Mouse (Mus musculus) effector memory CD4-positive, alpha-beta T cell, adult 7 months (primary cell): ENCODE results near the gene Ethe1. TPM values are rescaled to one million over a fixed set of nuclear protein-coding genes. Genes with fewer than 3 reads are reported as not detected.

ENCODE experiments used
- polyA plus RNA-seq: library from polyadenylated mRNA; unstranded; fragments of 100-300 nt; shearing (Covaris generic); gene quantifications from one replicate; pipeline ENCODE4 v1.2.1, GENCODE M21; 2017

The Ethe1 gene
- 13.6 TPM for polyA plus RNA-seq

DNA sequence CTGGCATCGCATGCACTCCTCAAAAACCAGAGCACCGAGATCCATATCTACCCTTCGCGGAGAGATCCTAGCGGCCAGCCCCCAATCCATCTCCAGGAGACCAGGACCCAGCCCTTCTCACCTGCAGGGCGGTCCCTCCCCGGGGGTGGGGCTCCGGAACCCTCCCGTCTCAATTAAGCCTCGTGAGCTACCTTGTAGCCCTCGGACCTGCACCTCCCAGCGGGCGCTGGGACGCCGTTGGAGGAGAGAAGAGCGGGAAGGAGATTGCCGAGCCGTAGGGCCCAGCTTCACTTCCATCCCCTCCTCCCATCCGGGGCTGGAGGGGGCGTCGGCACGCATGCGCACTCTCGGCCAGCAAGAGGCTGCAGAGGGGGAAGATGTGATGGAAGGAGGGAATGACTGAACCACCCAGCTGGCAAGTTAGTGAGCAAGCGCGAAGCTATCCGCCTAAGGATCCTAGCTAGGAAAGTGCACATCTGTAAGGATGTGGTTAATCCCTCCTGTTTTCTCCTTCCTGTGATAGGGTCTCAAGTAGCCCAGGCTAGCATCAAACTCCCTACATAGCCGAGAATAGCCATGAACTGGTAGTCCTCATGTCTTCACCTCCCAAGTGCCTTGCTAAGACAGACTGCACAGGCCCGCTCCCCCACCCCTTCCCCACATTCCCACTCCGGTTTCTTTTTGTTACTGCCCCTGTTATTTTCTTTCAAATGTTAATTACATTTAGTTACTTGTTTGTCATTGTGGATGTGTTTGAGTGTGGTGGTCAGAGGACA lies at the start of gene Ethe1, which contains the start of gene Zfp575:
Gene Ethe1 (plus strand): TSS at position 214 of the 776 bp plus-strand sequence.
Gene Zfp575 (minus strand): TSS at position 312 of the 776 bp plus-strand sequence.

DNA sequence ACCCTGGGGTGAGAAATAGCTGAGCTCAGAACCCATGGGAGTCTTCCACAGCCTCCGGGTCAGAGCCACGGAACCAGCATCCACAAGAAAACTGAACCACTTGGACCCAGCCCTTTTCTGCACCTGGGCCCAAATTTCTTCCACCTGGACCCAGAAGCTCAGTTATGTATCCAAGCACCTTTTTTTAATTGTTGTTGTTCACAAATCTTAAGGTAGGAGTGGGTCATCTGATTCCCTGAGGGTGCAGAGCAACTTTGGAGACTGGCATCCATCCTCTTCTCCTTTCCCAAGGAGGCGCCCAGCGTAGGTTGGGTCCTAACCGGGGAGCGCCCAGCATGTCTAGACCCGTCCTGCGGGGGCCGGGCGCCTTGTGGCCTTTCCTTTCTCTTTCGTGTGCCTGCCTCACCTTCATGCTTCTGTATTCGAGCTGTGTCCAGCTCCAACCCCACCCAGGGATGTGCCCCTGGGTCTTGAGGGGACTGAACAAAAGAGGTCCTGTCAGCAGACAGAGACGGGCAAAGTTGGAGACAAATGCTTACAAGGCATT lies 41.2 kb upstream of the Ethe1 start, which contains the start of the genes Pinlyp and Xrcc1:
Gene Pinlyp (minus strand): TSS at position 51 of the 547 bp plus-strand sequence.
Gene Xrcc1 (plus strand): TSS at position 222 of the 547 bp plus-strand sequence.

DNA sequence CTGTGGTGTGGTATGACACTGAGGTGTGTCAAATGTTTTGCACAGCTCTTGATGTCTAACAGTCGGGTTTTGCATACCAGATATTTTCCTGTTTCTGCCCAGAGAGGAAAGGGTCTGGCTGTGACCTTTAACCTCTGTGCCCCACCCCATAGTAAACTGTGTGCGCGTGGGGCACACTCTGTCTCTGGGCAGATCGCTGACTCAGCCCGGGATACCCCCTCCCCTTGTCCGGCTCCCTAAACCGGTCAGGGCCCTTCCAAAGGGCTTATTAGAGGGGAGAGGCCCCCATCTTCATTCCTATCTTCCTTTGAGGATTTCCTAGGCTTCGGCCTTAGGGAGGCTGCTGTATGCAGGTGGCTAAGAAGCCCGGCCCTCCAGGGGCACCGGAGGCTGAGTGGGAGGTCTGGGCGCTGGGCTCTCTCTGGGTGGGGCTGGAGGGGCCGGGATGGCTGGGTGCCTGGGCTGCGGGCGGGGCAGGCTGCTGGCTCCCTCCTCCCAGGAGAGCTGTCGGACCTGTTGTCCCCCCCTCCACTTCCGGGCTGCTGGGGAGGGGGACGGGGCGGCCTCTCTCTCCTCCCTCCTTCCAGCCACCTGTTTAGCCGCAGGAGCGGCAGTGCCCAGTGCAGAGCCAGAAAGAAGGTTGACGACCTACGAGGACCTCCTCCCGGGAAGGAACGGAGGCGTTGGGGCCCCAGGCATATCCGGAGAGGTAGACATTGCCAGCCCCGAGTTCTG lies 23.0 kb downstream of the Ethe1 start, which contains the start of gene Phldb3:
Gene Phldb3 (plus strand): TSS at position 620 of the 735 bp plus-strand sequence.

DNA sequence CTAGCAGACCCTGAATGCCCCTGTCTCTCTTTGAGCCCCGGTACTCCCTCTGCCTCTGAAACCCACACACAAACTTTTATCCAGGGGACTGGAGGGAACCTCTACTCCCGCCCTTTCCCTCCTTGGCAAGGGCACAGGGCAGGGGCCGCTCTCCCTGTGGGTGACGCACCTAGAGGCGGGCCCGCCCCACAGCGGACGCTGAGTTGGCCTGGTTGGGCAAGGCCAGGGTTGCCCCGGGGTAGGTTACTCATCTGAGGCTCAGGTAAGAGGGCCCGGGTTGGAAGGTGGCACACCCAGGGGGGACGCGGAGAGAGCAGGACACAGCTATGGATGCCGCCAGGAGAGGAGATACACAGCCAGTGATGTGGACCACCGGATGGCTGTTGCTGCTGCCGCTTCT lies 48.9 kb downstream of the Ethe1 start, which contains the start of gene Lypd3:
Gene Lypd3 (plus strand): TSS at position 287 of the 400 bp plus-strand sequence.

Other genes starting within 250 kb of the Ethe1 start
- gene Lypd5, start 238.3 kb upstream of the Ethe1 start, polyA plus RNA-seq = 0.45 TPM
- 156 TPM for gene Kcnn4, start 217.3 kb upstream of the Ethe1 start, polyA plus RNA-seq
- gene Smg9, start 187.9 kb upstream of the Ethe1 start, polyA plus RNA-seq = 49.0 TPM
- gene Irgc1, start 135.2 kb upstream of the Ethe1 start, polyA plus RNA-seq = not detected
- 1.8 TPM for gene Plaur, start 125.1 kb upstream of the Ethe1 start, polyA plus RNA-seq
- not detected for gene Cadm4, start 105.5 kb upstream of the Ethe1 start, polyA plus RNA-seq
- gene Zfp428, start 80.5 kb upstream of the Ethe1 start, polyA plus RNA-seq = 1.3 TPM
- not detected for gene AC161166.1, start 75.1 kb upstream of the Ethe1 start, polyA plus RNA-seq
- 2.7 TPM for gene Irgq, start 56.9 kb upstream of the Ethe1 start, polyA plus RNA-seq
- not detected for gene Pinlyp, start 41.4 kb upstream of the Ethe1 start, polyA plus RNA-seq
- 47.0 TPM for gene Xrcc1, start 41.3 kb upstream of the Ethe1 start, polyA plus RNA-seq
- not detected for gene Zfp575, start 98 bp downstream of the Ethe1 start, polyA plus RNA-seq
- not detected for gene Phldb3, start 23.2 kb downstream of the Ethe1 start, polyA plus RNA-seq
- gene Lypd3, start 49.0 kb downstream of the Ethe1 start, polyA plus RNA-seq = not detected
- not detected for gene Tex101, start 89.1 kb downstream of the Ethe1 start, polyA plus RNA-seq
- gene BC049730, start 121.7 kb downstream of the Ethe1 start, polyA plus RNA-seq = not detected
- not detected for gene Gm4763, start 139.4 kb downstream of the Ethe1 start, polyA plus RNA-seq
- not detected for gene Cd177, start 172.8 kb downstream of the Ethe1 start, polyA plus RNA-seq
- not detected for gene Ceacam10, start 189.7 kb downstream of the Ethe1 start, polyA plus RNA-seq